Mouse (Mus musculus): ENCODE measurements around the gene Wdr20. TPM values are rescaled to one million over a fixed set of nuclear protein-coding genes. Genes with fewer than 3 reads are reported as not detected.

The Wdr20 gene
- polyA plus RNA-seq, 1 experiment from 2014 or later = 25.3 TPM

DNA sequence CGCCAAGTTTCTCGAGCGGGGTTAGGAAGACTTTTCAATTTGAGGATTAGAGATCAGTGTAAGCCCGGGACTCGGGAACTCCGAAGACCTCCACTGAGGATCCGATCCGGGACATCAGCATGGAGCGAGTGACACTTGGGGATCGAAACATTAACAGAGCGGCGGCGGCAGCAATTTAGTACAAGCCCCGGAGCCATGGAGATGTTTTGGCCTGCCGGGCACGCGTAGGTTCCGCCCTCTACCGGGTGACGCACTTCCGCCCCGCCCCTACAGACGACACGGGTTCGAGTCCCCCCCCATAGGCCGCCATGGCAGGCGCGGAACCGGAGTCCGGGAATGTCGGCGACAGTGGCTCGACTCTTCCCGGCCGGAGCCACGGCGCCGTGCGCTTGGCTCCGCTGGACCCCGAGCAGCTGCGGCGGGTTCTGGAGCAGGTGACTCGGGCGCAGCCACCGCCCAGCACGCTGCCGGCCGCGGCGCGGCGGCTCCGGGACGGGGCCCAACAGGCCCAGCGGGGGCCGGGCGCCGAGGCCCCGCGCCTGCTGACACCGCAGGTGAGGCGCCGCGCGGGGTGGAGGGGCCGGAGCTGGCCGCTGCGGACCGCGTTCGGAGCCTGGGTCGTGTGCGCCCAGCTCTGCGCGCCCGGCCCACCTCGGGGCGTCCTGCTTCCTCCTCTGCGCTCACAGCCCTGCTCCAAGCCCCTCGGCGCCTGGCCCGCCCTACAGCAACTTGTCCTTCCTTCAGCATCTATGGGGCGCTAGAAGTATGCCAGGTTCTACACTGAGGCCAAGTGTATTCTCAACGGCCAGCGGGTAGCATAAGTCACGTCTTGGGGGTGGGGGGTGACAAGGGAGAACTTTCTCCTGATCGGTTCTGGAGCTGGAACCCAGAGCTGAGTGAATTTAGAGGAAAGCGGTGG is 112.5 kb downstream of the Wdr20 start, which contains the start of gene Zfp839:
Gene Zfp839, plus strand, starts transcription at position 244 of the 919 bp plus-strand sequence.
- no peaks in the 10 kb centered on the region for H3K9me3 ChIP-seq
- peak; percentile 63 for ATAC-seq (ENCODE audit: insufficient read depth, low FRiP score, low read depth)
- peak within 1 kb of the TSS; percentile 80 for H3K4me3 ChIP-seq (replicated peaks)
- H3K4me1 ChIP-seq = peaks cover 19% of the 10 kb centered on the region
- H3K36me3 ChIP-seq = peaks cover under 1% of the 10 kb centered on the region; the same call in 1 of the 2 replicates
- peak within 1 kb of the TSS; percentile 78 for H3K4me2 ChIP-seq
- no peaks in the 10 kb centered on the region for H3K27me3 ChIP-seq (replicated peaks)
- whole genome bisulfite sequencing = under 1% methylated on average over 83 of the region's 89 CpGs
- H3K9ac ChIP-seq = peak within 1 kb of the TSS; percentile 65
- peak within 1 kb of the TSS; percentile 82 for H3K27ac ChIP-seq

DNA sequence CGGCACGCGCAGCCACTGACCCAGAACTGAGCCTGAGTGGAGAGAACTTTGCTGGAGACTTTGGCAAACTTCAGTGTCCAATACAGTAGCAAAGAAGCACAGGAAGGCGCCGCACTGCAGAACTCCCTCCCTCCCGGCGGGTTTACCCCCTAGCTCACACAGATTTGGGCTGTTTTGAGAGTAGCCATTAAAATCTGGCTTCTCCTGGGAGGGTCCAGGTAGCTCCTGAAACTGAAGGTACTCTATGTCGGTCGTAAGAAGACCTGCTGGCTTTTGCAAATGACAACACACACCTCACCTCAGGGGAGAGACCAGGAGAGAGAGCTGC is 113.1 kb downstream of the Wdr20 start:
- H3K4me3 ChIP-seq (replicated peaks) = peak overlapping the region; percentile 80
- H3K36me3 ChIP-seq = peaks cover 7% of the 10 kb centered on the region
- 6% methylated on average over 9 of the region's 9 CpGs for WGBS
- peak overlapping the region; percentile 65; the same call in 1 of the 2 replicates for H3K9ac ChIP-seq
- no peaks in the 10 kb centered on the region for H3K27me3 ChIP-seq (replicated peaks)
- H3K9me3 ChIP-seq = no peaks in the 10 kb centered on the region
- ATAC-seq (ENCODE audit: insufficient read depth, low FRiP score, low read depth) = no peak
- H3K27ac ChIP-seq = peak overlapping the region; percentile 82
- H3K4me1 ChIP-seq = peaks cover 15% of the 10 kb centered on the region
- peak overlapping the region; percentile 78 for H3K4me2 ChIP-seq

DNA sequence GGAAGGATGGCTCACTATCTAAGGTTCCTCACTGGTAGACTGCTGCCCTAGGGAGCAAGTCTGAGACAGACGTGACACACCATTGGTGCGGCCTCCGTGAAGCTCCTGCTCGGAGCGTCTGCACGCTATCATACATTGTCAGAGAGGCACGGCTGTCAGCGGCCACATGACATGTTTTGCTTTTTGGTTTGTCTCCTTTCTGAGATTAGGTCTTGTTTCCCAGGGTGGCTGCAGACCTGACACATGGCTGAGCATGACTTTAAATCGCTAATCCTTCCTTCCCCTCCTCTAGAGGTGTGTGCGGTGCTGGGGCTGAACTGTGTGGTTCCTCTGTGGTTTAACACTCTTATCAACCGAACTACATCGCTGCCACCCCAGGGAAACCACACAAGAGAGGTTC is 113.7 kb downstream of the Wdr20 start:
- H3K9me3 ChIP-seq = no peaks in the 10 kb centered on the region
- WGBS = 67% methylated on average over 12 of the region's 12 CpGs
- H3K4me1 ChIP-seq = peaks cover 10% of the 10 kb centered on the region
- no peak overlapping the region for H3K27ac ChIP-seq
- H3K4me3 ChIP-seq (replicated peaks) = 0 out of 2 replicates have a peak overlapping the region, but pooled peaks have one; percentile 80
- no peak overlapping the region for H3K9ac ChIP-seq
- H3K4me2 ChIP-seq = peak overlapping the region; percentile 78
- H3K27me3 ChIP-seq (replicated peaks) = no peaks in the 10 kb centered on the region
- ATAC-seq (ENCODE audit: insufficient read depth, low FRiP score, low read depth) = no peak
- H3K36me3 ChIP-seq = peaks cover 7% of the 10 kb centered on the region

DNA sequence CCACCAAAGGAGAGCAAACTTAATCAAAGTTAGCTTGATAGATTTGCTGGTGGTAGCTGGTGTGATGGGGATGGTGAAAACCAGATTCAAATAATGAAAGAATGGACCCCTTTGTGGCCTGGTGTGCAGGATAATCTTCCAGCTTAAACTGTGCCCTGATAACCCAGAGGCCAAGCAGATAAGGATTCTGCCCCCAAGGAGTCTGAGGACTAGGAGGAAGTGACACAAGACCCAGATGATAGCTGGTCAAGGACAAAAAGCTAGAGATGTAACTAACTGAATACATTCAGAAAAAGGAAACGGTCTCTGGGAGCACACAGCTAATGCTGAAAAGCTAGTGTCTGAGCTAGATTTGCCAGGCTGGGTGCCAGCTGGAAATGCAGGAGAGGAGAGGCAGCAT is 114.2 kb downstream of the Wdr20 start:
- Histone ChIP-seq H3K27ac (no peak overlapping the region), H3K9me3 (no peaks in the 10 kb centered on the region), H3K4me3 (replicated peaks) (no peak overlapping the region), H3K9ac (no peak overlapping the region), H3K27me3 (replicated peaks) (no peaks in the 10 kb centered on the region), H3K36me3 (peaks cover 7% of the 10 kb centered on the region), H3K4me1 (peaks cover 9% of the 10 kb centered on the region), H3K4me2 (peak overlapping the region; percentile 78; the same call in 1 of the 2 replicates)
- 81% methylated on average over 1 of the region's 1 CpGs for WGBS
- ATAC-seq (ENCODE audit: insufficient read depth, low FRiP score, low read depth) = no peak

Other genes starting within 250 kb of the Wdr20 start
- 41.5 and 41.9 TPM in 2 replicates for gene Dync1h1, start 136.5 kb upstream of the Wdr20 start, polyA plus RNA-seq (2015; fragmentation: Nextera tagmentation; extraction: Ambion mirVana)
- 0.14 TPM in 1 of 2 replicates, not detected in the other for gene 1700001K19Rik, start 55.3 kb upstream of the Wdr20 start, polyA plus RNA-seq (2015; fragmentation: Nextera tagmentation; extraction: Ambion mirVana)
- 815 and 840 TPM in 2 replicates for gene Hsp90aa1, start 35.2 kb upstream of the Wdr20 start, polyA plus RNA-seq (2015; fragmentation: Nextera tagmentation; extraction: Ambion mirVana)
- 2.5 and 3.3 TPM in 2 replicates for gene Mok, start 103.0 kb downstream of the Wdr20 start, polyA plus RNA-seq (2015; fragmentation: Nextera tagmentation; extraction: Ambion mirVana)
- 5.7 and 6.8 TPM in 2 replicates for gene Zfp839, start 112.3 kb downstream of the Wdr20 start, polyA plus RNA-seq (2015; fragmentation: Nextera tagmentation; extraction: Ambion mirVana)
- gene Cinp, start 151.2 kb downstream of the Wdr20 start, polyA plus RNA-seq (2015; fragmentation: Nextera tagmentation; extraction: Ambion mirVana) = 71.0 TPM in 2 replicates
- gene Tecpr2, start 151.3 kb downstream of the Wdr20 start, polyA plus RNA-seq (2015; fragmentation: Nextera tagmentation; extraction: Ambion mirVana) = 3.3 and 3.8 TPM in 2 replicates
- gene Ankrd9, start 241.1 kb downstream of the Wdr20 start, polyA plus RNA-seq (2015; fragmentation: Nextera tagmentation; extraction: Ambion mirVana) = 16.6 and 20.9 TPM in 2 replicates

Measured in stomach, embryonic 15.5 days (tissue).